Mouse (Mus musculus): Measurements from ENCODE around the gene Atg7. TPM values are rescaled to one million over a fixed set of nuclear protein-coding genes. Genes with fewer than 3 reads are reported as not detected.

The Atg7 gene
- polyA plus RNA-seq, 1 experiment, result 14.7 TPM

GRCm38 (mm10) chr6:114904818-114905217 is 261.9 kb downstream of the Atg7 start:
- Histone ChIP-seq H3K36me3 (ENCODE audit: control insufficient read depth, insufficient read depth) (peaks cover 5% of the 10 kb centered on the region), H3K79me3 (ENCODE audit: low read depth) (peaks cover 91% of the 10 kb centered on the region), H3ac (ENCODE audit: control insufficient read depth, insufficient read length, low read depth) (no peak overlapping the region), H3K27me3 (ENCODE audit: control insufficient read depth, insufficient read depth, insufficient read length) (no peaks in the 10 kb centered on the region), H3K4me3 (ENCODE audit: insufficient read depth, poor library complexity, severe bottlenecking) (no peak overlapping the region), H3K79me2 (ENCODE audit: control insufficient read depth, insufficient read depth) (peaks cover 100% of the 10 kb centered on the region)
- TF ChIP-seq FOSL1 (IDR thresholded peaks at IDR 0.05; ENCODE audit: insufficient read depth, low read length, poor library complexity, severe bottlenecking) (no peak), CTCF (IDR thresholded peaks at IDR 0.05; ENCODE audit: control insufficient read depth, insufficient read depth, insufficient read length) (no peak), CEBPB (IDR thresholded peaks at IDR 0.05; ENCODE audit: low read depth) (no peak), USF1 (IDR thresholded peaks at IDR 0.05; ENCODE audit: low read depth) (no peak), MAX (IDR thresholded peaks at IDR 0.05) (no peak), MYOD1 (IDR thresholded peaks at IDR 0.05; ENCODE audit: control insufficient read depth, insufficient read length, low read depth) (no peak), MYOG (IDR thresholded peaks at IDR 0.05; ENCODE audit: control insufficient read depth, extremely low read depth, insufficient read length) (no peak)

GRCm38 (mm10) chr6:114905253-114906028 is 262.5 kb downstream of the Atg7 start:
- Histone ChIP-seq H3K27me3 (ENCODE audit: control insufficient read depth, insufficient read depth, insufficient read length) (no peaks in the 10 kb centered on the region), H3K4me3 (ENCODE audit: insufficient read depth, poor library complexity, severe bottlenecking) (no peak overlapping the region), H3K79me3 (ENCODE audit: low read depth) (peaks cover 88% of the 10 kb centered on the region), H3K36me3 (ENCODE audit: control insufficient read depth, insufficient read depth) (peaks cover 5% of the 10 kb centered on the region), H3K79me2 (ENCODE audit: control insufficient read depth, insufficient read depth) (peaks cover 100% of the 10 kb centered on the region), H3ac (ENCODE audit: control insufficient read depth, insufficient read length, low read depth) (no peak overlapping the region)
- TF ChIP-seq MYOD1 (IDR thresholded peaks at IDR 0.05; ENCODE audit: control insufficient read depth, insufficient read length, low read depth) (no peak), FOSL1 (IDR thresholded peaks at IDR 0.05; ENCODE audit: insufficient read depth, low read length, poor library complexity, severe bottlenecking) (no peak), USF1 (IDR thresholded peaks at IDR 0.05; ENCODE audit: low read depth) (no peak), MAX (IDR thresholded peaks at IDR 0.05) (no peak), CTCF (IDR thresholded peaks at IDR 0.05; ENCODE audit: control insufficient read depth, insufficient read depth, insufficient read length) (no peak), MYOG (IDR thresholded peaks at IDR 0.05; ENCODE audit: control insufficient read depth, extremely low read depth, insufficient read length) (no peak), CEBPB (IDR thresholded peaks at IDR 0.05; ENCODE audit: low read depth) (no peak)

- no peak for TF ChIP-seq MYOG (IDR thresholded peaks at IDR 0.05; ENCODE audit: control insufficient read depth, extremely low read depth, insufficient read length)
- no peak for TF ChIP-seq MAX (IDR thresholded peaks at IDR 0.05)
- peak; percentile 65 for TF ChIP-seq MYOD1 (IDR thresholded peaks at IDR 0.05; ENCODE audit: control insufficient read depth, insufficient read length, low read depth)
- no peaks in the 10 kb centered on the region for H3K27me3 ChIP-seq (ENCODE audit: control insufficient read depth, insufficient read depth, insufficient read length)
- H3K79me3 ChIP-seq (ENCODE audit: low read depth), result peaks cover 88% of the 10 kb centered on the region
- peaks cover 4% of the 10 kb centered on the region for H3K36me3 ChIP-seq (ENCODE audit: control insufficient read depth, insufficient read depth)
- H3ac ChIP-seq (ENCODE audit: control insufficient read depth, insufficient read length, low read depth), result no peak overlapping the region
- no peak overlapping the region for H3K4me3 ChIP-seq (ENCODE audit: insufficient read depth, poor library complexity, severe bottlenecking)
- H3K79me2 ChIP-seq (ENCODE audit: control insufficient read depth, insufficient read depth), result peaks cover 100% of the 10 kb centered on the region
Measured at GRCm38 (mm10) chr6:114906209-114906608, 263.3 kb downstream of the Atg7 start.

- Histone ChIP-seq H3K4me3 (ENCODE audit: insufficient read depth, poor library complexity, severe bottlenecking) (no peak overlapping the region), H3K36me3 (ENCODE audit: control insufficient read depth, insufficient read depth) (peaks cover 4% of the 10 kb centered on the region), H3K79me2 (ENCODE audit: control insufficient read depth, insufficient read depth) (peaks cover 100% of the 10 kb centered on the region), H3ac (ENCODE audit: control insufficient read depth, insufficient read length, low read depth) (no peak overlapping the region), H3K79me3 (ENCODE audit: low read depth) (peaks cover 89% of the 10 kb centered on the region), H3K27me3 (ENCODE audit: control insufficient read depth, insufficient read depth, insufficient read length) (no peaks in the 10 kb centered on the region)
- TF ChIP-seq USF1 (IDR thresholded peaks at IDR 0.05; ENCODE audit: low read depth) (no peak), CEBPB (IDR thresholded peaks at IDR 0.05; ENCODE audit: low read depth) (no peak), FOSL1 (IDR thresholded peaks at IDR 0.05; ENCODE audit: insufficient read depth, low read length, poor library complexity, severe bottlenecking) (no peak), CTCF (IDR thresholded peaks at IDR 0.05; ENCODE audit: control insufficient read depth, insufficient read depth, insufficient read length) (no peak), MAX (IDR thresholded peaks at IDR 0.05) (no peak), MYOD1 (IDR thresholded peaks at IDR 0.05; ENCODE audit: control insufficient read depth, insufficient read length, low read depth) (no peak), MYOG (IDR thresholded peaks at IDR 0.05; ENCODE audit: control insufficient read depth, extremely low read depth, insufficient read length) (no peak)
Measured at GRCm38 (mm10) chr6:114907459-114907858, 264.6 kb downstream of the Atg7 start.

GRCm38 (mm10) chr6:114909801-114910200 is 266.9 kb downstream of the Atg7 start:
- Histone ChIP-seq H3ac (ENCODE audit: control insufficient read depth, insufficient read length, low read depth) (no peak overlapping the region), H3K79me2 (ENCODE audit: control insufficient read depth, insufficient read depth) (peaks cover 100% of the 10 kb centered on the region), H3K27me3 (ENCODE audit: control insufficient read depth, insufficient read depth, insufficient read length) (no peaks in the 10 kb centered on the region), H3K4me3 (ENCODE audit: insufficient read depth, poor library complexity, severe bottlenecking) (no peak overlapping the region), H3K79me3 (ENCODE audit: low read depth) (peaks cover 88% of the 10 kb centered on the region), H3K36me3 (ENCODE audit: control insufficient read depth, insufficient read depth) (peaks cover 10% of the 10 kb centered on the region)
- no peak for TF ChIP-seq USF1 (IDR thresholded peaks at IDR 0.05; ENCODE audit: low read depth)
- TF ChIP-seq CTCF (IDR thresholded peaks at IDR 0.05; ENCODE audit: control insufficient read depth, insufficient read depth, insufficient read length), result no peak
- TF ChIP-seq MAX (IDR thresholded peaks at IDR 0.05), result no peak
- no peak for TF ChIP-seq FOSL1 (IDR thresholded peaks at IDR 0.05; ENCODE audit: insufficient read depth, low read length, poor library complexity, severe bottlenecking)
- no peak for TF ChIP-seq MYOG (IDR thresholded peaks at IDR 0.05; ENCODE audit: control insufficient read depth, extremely low read depth, insufficient read length)
- TF ChIP-seq MYOD1 (IDR thresholded peaks at IDR 0.05; ENCODE audit: control insufficient read depth, insufficient read length, low read depth), result no peak
- TF ChIP-seq CEBPB (IDR thresholded peaks at IDR 0.05; ENCODE audit: low read depth), result no peak

Other genes with a start within 250 kb of the Atg7 start
- 0.55 TPM for gene Hrh1, start 245.2 kb upstream of the Atg7 start, polyA plus RNA-seq (2012; fragmentation: generic; extraction: Trizol)

Measured in C2C12 (cell line).